Mouse (Mus musculus): ENCODE measurements around the gene Herc1.

Gene Herc1

GRCm38 (mm10) chr9:66520299-66520698 lies 170.0 kb downstream of the Herc1 start:
- no peak for DNase-seq (ENCODE audit: low read depth)

- DNase-seq (ENCODE audit: low read depth): no peak
These were observed 171.3 kb downstream of the Herc1 start for GRCm38 (mm10) chr9:66521595-66521994.

- no peak for DNase-seq (ENCODE audit: low read depth)
These were observed 192.5 kb downstream of the Herc1 start for GRCm38 (mm10) chr9:66542785-66543184.

Data from NIH3T3 (cell line).